ENCODE assay signal across 10 mouse cellular contexts in the genomic region with DNA sequence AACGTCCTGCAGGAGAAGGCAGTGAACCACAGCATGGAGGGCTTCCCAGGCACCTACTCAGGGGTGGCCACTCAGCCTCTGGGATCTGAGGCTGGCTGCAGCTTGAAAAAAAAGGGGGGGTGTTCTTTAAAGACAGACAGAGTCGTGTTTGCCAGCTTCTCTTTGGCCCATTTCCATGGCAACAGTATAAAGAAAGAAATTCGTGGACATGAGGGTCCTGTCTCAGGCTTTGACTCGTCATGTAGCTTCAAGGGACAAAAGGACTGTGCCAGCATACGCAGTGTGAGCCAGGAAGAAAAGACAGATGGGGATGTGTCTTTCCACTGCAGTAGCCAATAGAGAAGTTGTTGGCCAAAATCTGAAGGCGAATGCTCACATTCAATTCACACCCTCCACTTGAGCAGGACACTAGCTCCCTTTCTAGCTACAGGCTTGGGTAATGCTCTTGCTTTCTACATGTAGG. TPM values are rescaled to one million over a fixed set of nuclear protein-coding genes. Genes with fewer than 3 reads are reported as not detected.
DNase-seq lines count a peak whose midpoint lies in the region; ATAC-seq and TF ChIP-seq lines count a peak whose summit lies in the region.
"Had no signal": no experiment of that assay in that cellular context is flagged by ENCODE, and none has a peak within 500 bp of the region (broad histone marks: within the 10 kb centered on the region; RNA-seq: fewer than 3 reads in every experiment).

No protein-coding gene starts in this region.

- no peak overlapping the region for H3K9ac ChIP-seq in embryonic facial prominence, embryonic 11.5 days (replicated peaks; ENCODE audit: low read length)
- no peak overlapping the region for H3K9ac ChIP-seq in lung, postnatal 0 days (replicated peaks; ENCODE audit: low read depth)
- H3K9ac ChIP-seq: embryonic facial prominence, embryonic 13.5 days had no signal

- 0 out of 2 replicates have a peak, but pooled peaks have one; percentile 18 for ATAC-seq in embryonic facial prominence, embryonic 11.5 days (replicated peaks; ENCODE audit: insufficient number of reproducible peaks, low FRiP score, low TSS enrichment, low read depth)
- peak; percentile 91 for ATAC-seq in lung, postnatal 0 days
- no peak for ATAC-seq in activated CD4-positive, CD25-positive, alpha-beta regulatory T cell, adult 4 months

- H3K9me3 ChIP-seq in embryonic facial prominence, embryonic 11.5 days (replicated peaks; ENCODE audit: control insufficient read depth, low read length), result no peaks in the 10 kb centered on the region
- H3K9me3 ChIP-seq in lung, postnatal 0 days (ENCODE audit: low read length), result no peaks in the 10 kb centered on the region
- H3K9me3 ChIP-seq: embryonic facial prominence, embryonic 13.5 days had no signal

- TF ChIP-seq CTCF in lung, postnatal 0 days (IDR thresholded peaks at IDR 0.05), result no peak

- no peak overlapping the region for H3K4me2 ChIP-seq in embryonic facial prominence, embryonic 11.5 days (ENCODE audit: low read depth, low read length)
- H3K4me2 ChIP-seq in lung, postnatal 0 days (replicated peaks; ENCODE audit: low read depth, low read length), result no peak overlapping the region
- H3K4me2 ChIP-seq: embryonic facial prominence, embryonic 13.5 days had no signal

- no peaks in the 10 kb centered on the region for H3K27me3 ChIP-seq in embryonic facial prominence, embryonic 11.5 days (ENCODE audit: control insufficient read depth, insufficient read depth, low read length)
- no peaks in the 10 kb centered on the region for H3K27me3 ChIP-seq in lung, postnatal 0 days (replicated peaks; ENCODE audit: insufficient read depth, low read length)
- H3K27me3 ChIP-seq: embryonic facial prominence, embryonic 13.5 days had no signal

- H3K4me3 ChIP-seq in embryonic facial prominence, embryonic 11.5 days (ENCODE audit: low read depth, low read length), result no peak overlapping the region
- no peak overlapping the region for H3K4me3 ChIP-seq in lung, postnatal 0 days (ENCODE audit: low read depth, low read length)
- H3K4me3 ChIP-seq: embryonic facial prominence, embryonic 13.5 days had no signal

- no peak overlapping the region for H3K27ac ChIP-seq in embryonic facial prominence, embryonic 11.5 days (replicated peaks; ENCODE audit: low read depth, low read length)
- H3K27ac ChIP-seq in lung, postnatal 0 days (ENCODE audit: low read length), result no peak overlapping the region
- H3K27ac ChIP-seq: embryonic facial prominence, embryonic 13.5 days had no signal

- WGBS in embryonic facial prominence, embryonic 11.5 days, result 46% methylated on average over 6 of the region's 6 CpGs
- 16% methylated on average over 6 of the region's 6 CpGs for WGBS in lung, postnatal 0 days

- no peak for TF ChIP-seq EP300 in lung, postnatal 0 days (IDR thresholded peaks at IDR 0.05)

- DNase-seq in layer of hippocampus, adult 9-11 months, result peak; percentile 40
- no peak for DNase-seq in layer of hippocampus, adult 9-10 months (ENCODE audit: low spot score)
- peak; percentile 25 for DNase-seq in embryonic facial prominence, embryonic 11.5 days (ENCODE audit: low spot score)
- DNase-seq in lung, postnatal 0 days (ENCODE audit: low spot score), result peak; percentile 85
- peak; percentile 71 to 87 for DNase-seq in right cerebral cortex, postnatal 10 days (ENCODE audit: low spot score in 2 of 2)
- DNase-seq in ovary, postnatal 36 days (ENCODE audit: low spot score), result no peak
- DNase-seq in gastrocnemius, adult 8-10 months (ENCODE audit: low spot score in 2 of 2), result no peak

- peaks cover 3% of the 10 kb centered on the region; the same call in 1 of the 2 replicates for H3K4me1 ChIP-seq in embryonic facial prominence, embryonic 11.5 days (ENCODE audit: control insufficient read depth, insufficient read depth, low read length)
- H3K4me1 ChIP-seq in lung, postnatal 0 days (ENCODE audit: insufficient read depth, low read depth, low read length), result peaks cover 4% of the 10 kb centered on the region; the same call in 1 of the 2 replicates

- no peaks in the 10 kb centered on the region for H3K36me3 ChIP-seq in embryonic facial prominence, embryonic 11.5 days (replicated peaks; ENCODE audit: control insufficient read depth, insufficient read depth, low read depth, low read length)
- H3K36me3 ChIP-seq in lung, postnatal 0 days (ENCODE audit: insufficient read depth, low read length), result no peaks in the 10 kb centered on the region
- H3K36me3 ChIP-seq: embryonic facial prominence, embryonic 13.5 days had no signal

RNA-seq across cellular contexts. Expression of a gene that starts 42.9 kb away (rescaled TPM):
- polyA plus RNA-seq in embryonic facial prominence, embryonic 11.5 days (2014; fragmentation: Nextera tagmentation; extraction: Ambion mirVana), result 1.1 and 1.3 TPM in 2 replicates
- 0.69 and 0.79 TPM in 2 replicates for polyA plus RNA-seq in lung, postnatal 0 days (2015; fragmentation: Nextera tagmentation; extraction: Ambion mirVana)
- total RNA-seq in gastrocnemius, adult 8-10 months (2022), result 1 to 10 TPM; 1.7 to 2.7 (median 1.9) TPM
- under 1 TPM in 1 of 2 experiments, not detected in 1; 0.21 TPM for polyA plus RNA-seq in activated CD4-positive, CD25-positive, alpha-beta regulatory T cell, adult 4 months (2017; shearing (Covaris generic))
- polyA plus RNA-seq: large intestine, adult 2 months had no signal

Comparison
In these comparisons a context has a peak if more than half of its experiments do, and no peak if none do; other contexts are left out.
1. DNase-seq: peak in layer of hippocampus, adult 9-11 months (single experiment), embryonic facial prominence, embryonic 11.5 days (single experiment), lung, postnatal 0 days (single experiment) and right cerebral cortex, postnatal 10 days (2 of 2); none in layer of hippocampus, adult 9-10 months (single experiment), ovary, postnatal 36 days (single experiment) and gastrocnemius, adult 8-10 months (0 of 2).